Mouse (Mus musculus): ENCODE measurements around the gene Pon3. TPM values are rescaled to one million over a fixed set of nuclear protein-coding genes. Genes with fewer than 3 reads are reported as not detected.

Gene Pon3
- polyA plus RNA-seq, 1 experiment from 2014 or later, result 1.8 TPM

DNA sequence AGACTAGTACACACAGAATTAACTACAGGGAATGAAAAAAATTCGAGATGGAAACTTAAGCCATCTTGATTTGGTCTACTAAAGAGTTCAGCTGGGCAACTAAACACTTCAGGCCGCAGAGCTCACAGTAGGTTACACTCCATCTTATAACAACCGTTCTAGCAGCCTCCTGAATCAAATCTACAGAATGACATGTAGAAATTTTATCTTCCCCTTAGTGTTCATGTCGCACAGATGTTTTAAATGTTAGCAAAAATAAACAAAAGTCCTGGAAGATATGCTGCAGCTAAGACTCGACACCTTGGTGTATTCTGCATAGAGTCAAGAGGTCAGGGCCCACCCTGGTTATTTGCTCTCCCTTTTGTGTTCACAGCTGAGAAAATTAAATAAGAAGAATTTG lies 31.8 kb upstream of the Pon3 start:
- TF ChIP-seq CTCF (IDR thresholded peaks at IDR 0.05), result no peak
- CTCF ChIA-PET, result no interaction called here
- ATAC-seq, result no peak
- no peaks in the 10 kb centered on the region for H3K27me3 ChIP-seq
- in situ Hi-C loops (cut with MboI; ENCODE audit: low pct_unique_long_range_greater_than_20kb), result no loop called here
- POLR2A ChIA-PET, result no interaction called here
- no peak for DNase-seq (ENCODE audit: low read depth, low spot score)

- TF ChIP-seq CTCF (IDR thresholded peaks at IDR 0.05), result no peak
- CTCF ChIA-PET, result interaction anchor here (1.3 kb wide), 2 partner anchors 10 to 36 kb away, joined by 3 to 4 read pairs; no protein-coding TSS in a partner anchor
- H3K27me3 ChIP-seq, result no peaks in the 10 kb centered on the region
- no peak for DNase-seq (ENCODE audit: low read depth, low spot score)
- POLR2A ChIA-PET, result no interaction called here
- ATAC-seq, result no peak
- in situ Hi-C loops (cut with MboI; ENCODE audit: low pct_unique_long_range_greater_than_20kb), result no loop called here
Observed at GRCm38 (mm10) chr6:5287392-5287791, 31.3 kb upstream of the Pon3 start.

- CTCF ChIA-PET, result no interaction called here
- POLR2A ChIA-PET, result no interaction called here
- DNase-seq (ENCODE audit: low read depth, low spot score) (no peak), ATAC-seq (no peak)
- no peak for TF ChIP-seq CTCF (IDR thresholded peaks at IDR 0.05)
- in situ Hi-C loops (cut with MboI; ENCODE audit: low pct_unique_long_range_greater_than_20kb), result no loop called here
- H3K27me3 ChIP-seq, result no peaks in the 10 kb centered on the region
Observed at GRCm38 (mm10) chr6:5282418-5282817, 26.3 kb upstream of the Pon3 start.

- H3K27me3 ChIP-seq, result no peaks in the 10 kb centered on the region
- ChIA-PET CTCF (interaction anchor here (1.6 kb wide), 1 partner anchor 11 kb away, joined by 4 read pairs; no protein-coding TSS in a partner anchor), POLR2A (no interaction called here)
- no peak for TF ChIP-seq CTCF (IDR thresholded peaks at IDR 0.05)
- ATAC-seq (no peak), DNase-seq (ENCODE audit: low read depth, low spot score) (no peak)
- in situ Hi-C loops (cut with MboI; ENCODE audit: low pct_unique_long_range_greater_than_20kb), result no loop called here
Observed at GRCm38 (mm10) chr6:5280576-5281305, 24.7 kb upstream of the Pon3 start.

- ATAC-seq (no peak), DNase-seq (ENCODE audit: low read depth, low spot score) (no peak)
- ChIA-PET CTCF (interaction anchor here (1.0 kb wide), 1 partner anchor 10 kb away, joined by 4 read pairs; no protein-coding TSS in a partner anchor), POLR2A (no interaction called here)
- H3K27me3 ChIP-seq, result no peaks in the 10 kb centered on the region
- in situ Hi-C loops (cut with MboI; ENCODE audit: low pct_unique_long_range_greater_than_20kb), result no loop called here
- TF ChIP-seq CTCF (IDR thresholded peaks at IDR 0.05), result no peak
Observed at GRCm38 (mm10) chr6:5277972-5278371, 21.9 kb upstream of the Pon3 start.

GRCm38 (mm10) chr6:5269641-5270040 lies 13.6 kb upstream of the Pon3 start:
- CTCF ChIA-PET, result interaction anchor here (0.7 kb wide), 1 partner anchor 12 kb away, joined by 4 read pairs; no protein-coding TSS in a partner anchor
- no peak for ATAC-seq
- in situ Hi-C loops (cut with MboI; ENCODE audit: low pct_unique_long_range_greater_than_20kb), result no loop called here

DNA sequence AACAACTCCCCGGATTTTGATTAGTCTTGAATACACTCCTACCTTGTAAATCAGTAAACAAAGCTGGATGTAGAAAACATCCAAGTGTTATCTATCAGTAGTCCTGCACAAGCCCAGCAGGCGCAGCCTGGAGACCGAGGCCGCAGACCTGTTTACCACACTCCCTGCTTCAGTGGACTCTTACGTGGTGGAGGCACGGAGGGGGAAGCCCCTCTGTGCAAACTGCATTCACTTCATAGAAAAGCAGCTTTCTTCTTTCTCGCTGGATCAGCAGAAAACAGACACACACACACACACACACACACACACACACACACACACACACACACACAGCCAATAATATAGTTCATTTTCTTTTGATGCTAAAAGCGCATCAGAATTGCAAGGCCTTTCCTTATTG lies 8.7 kb upstream of the Pon3 start:
- ChIA-PET POLR2A (no interaction called here), CTCF (no interaction called here)
- no peak for TF ChIP-seq CTCF (IDR thresholded peaks at IDR 0.05)
- in situ Hi-C loops (cut with MboI; ENCODE audit: low pct_unique_long_range_greater_than_20kb), result no loop called here
- ATAC-seq, result no peak
- no peaks in the 10 kb centered on the region for H3K27me3 ChIP-seq
- DNase-seq (ENCODE audit: low read depth, low spot score), result no peak

More at GRCm38 (mm10) chr6:5269641-5270040, 13.6 kb upstream of the Pon3 start:
- POLR2A ChIA-PET, result no interaction called here
- no peaks in the 10 kb centered on the region for H3K27me3 ChIP-seq
- TF ChIP-seq CTCF (IDR thresholded peaks at IDR 0.05), result no peak
- DNase-seq (ENCODE audit: low read depth, low spot score), result no peak

DNA sequence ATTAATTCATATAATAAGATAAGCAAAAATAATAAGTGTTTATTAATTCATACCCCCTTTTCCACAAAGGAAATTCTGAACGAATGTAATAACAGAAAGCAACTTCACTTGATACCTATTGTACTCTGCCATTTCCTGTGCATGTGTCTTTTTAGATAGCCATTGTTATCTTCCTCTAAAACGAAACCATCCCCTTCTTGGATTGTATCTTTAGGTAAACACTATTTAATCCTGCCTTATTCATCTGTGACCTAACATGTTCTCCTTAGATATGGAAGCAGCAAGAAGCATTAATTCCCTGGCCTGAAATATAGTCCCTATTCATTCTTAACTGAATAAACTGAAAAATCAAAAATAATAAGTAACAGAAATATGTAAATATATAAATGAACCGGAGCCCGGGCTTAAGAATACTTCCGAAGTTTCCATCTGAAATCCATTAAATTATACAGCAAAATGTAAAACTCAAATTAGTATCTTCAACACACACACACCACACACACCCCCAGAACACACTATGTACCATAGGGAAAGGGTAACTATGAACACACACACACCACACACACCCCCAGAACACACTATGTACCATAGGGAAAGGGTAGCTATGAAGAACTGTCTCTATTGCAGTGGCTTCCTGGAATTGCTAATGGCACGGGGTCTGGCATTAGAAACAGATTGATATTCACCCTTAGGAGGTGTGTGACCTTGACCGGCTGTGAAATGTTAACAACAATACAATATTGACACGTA lies 7.3 kb upstream of the Pon3 start:
- POLR2A ChIA-PET, result no interaction called here
- DNase-seq (ENCODE audit: low read depth, low spot score), result no peak
- no peak for TF ChIP-seq CTCF (IDR thresholded peaks at IDR 0.05)
- ATAC-seq, result no peak
- H3K27me3 ChIP-seq, result no peaks in the 10 kb centered on the region
- CTCF ChIA-PET, result no interaction called here
- in situ Hi-C loops (cut with MboI; ENCODE audit: low pct_unique_long_range_greater_than_20kb), result no loop called here

GRCm38 (mm10) chr6:5262322-5263249 lies 6.5 kb upstream of the Pon3 start:
- ATAC-seq, result no peak
- no peak for DNase-seq (ENCODE audit: low read depth, low spot score)
- TF ChIP-seq CTCF (IDR thresholded peaks at IDR 0.05), result no peak
- ChIA-PET POLR2A (no interaction called here), CTCF (interaction anchor here (1.0 kb wide), 1 partner anchor 13 kb away, joined by 3 read pairs; no protein-coding TSS in a partner anchor)
- no peaks in the 10 kb centered on the region for H3K27me3 ChIP-seq
- in situ Hi-C loops (cut with MboI; ENCODE audit: low pct_unique_long_range_greater_than_20kb), result no loop called here

GRCm38 (mm10) chr6:5255291-5255690 lies 795 bp downstream of the Pon3 start:
- CTCF ChIA-PET, result no interaction called here
- H3K27me3 ChIP-seq, result no peaks in the 10 kb centered on the region
- in situ Hi-C loops (cut with MboI; ENCODE audit: low pct_unique_long_range_greater_than_20kb), result no loop called here

More at GRCm38 (mm10) chr6:5255291-5255690, 795 bp downstream of the Pon3 start:
- POLR2A ChIA-PET, result no interaction called here
- no peak for TF ChIP-seq CTCF (IDR thresholded peaks at IDR 0.05)
- DNase-seq (ENCODE audit: low read depth, low spot score) (no peak), ATAC-seq (no peak)

All from Patski (cell line).